Mouse (Mus musculus) urinary bladder, postnatal 14 days (tissue): ENCODE measurements at regions not wholly inside any gene's neighbourhood (a gene's known extent, or its start where the extent isn't known, plus 50 kb on each side); places are given as distances from the start of the nearest gene placed in this dataset.
"Not testable (repeated sequence)": the region's sequence is repeated elsewhere in the genome, so short reads cannot be mapped to it uniquely, and the experiment has no call there.

Experiments
- DNase-seq: peaks from one replicate; pipeline ENCODE4 v3.0.0; 2021; ENCODE audit warnings: low spot score

- peak; percentile 9 for DNase-seq
Observed at GRCm38 (mm10) chr2:10658317-10658716, 288.0 kb downstream of the Sfmbt2 start.

GRCm38 (mm10) chr2:10667915-10668314, 297.6 kb downstream of the Sfmbt2 start:
- not testable (repeated sequence) for DNase-seq

- no peak for DNase-seq
Observed at GRCm38 (mm10) chr2:10670423-10671298, 300.4 kb downstream of the Sfmbt2 start.

GRCm38 (mm10) chr2:10671299-10671632, 301.0 kb downstream of the Sfmbt2 start:
- no peak for DNase-seq

- no peak for DNase-seq
Observed at GRCm38 (mm10) chr2:10672196-10672595, 301.9 kb downstream of the Sfmbt2 start.

GRCm38 (mm10) chr2:10674738-10675349, 304.5 kb downstream of the Sfmbt2 start:
- no peak for DNase-seq

GRCm38 (mm10) chr2:10701459-10701858, 331.1 kb downstream of the Sfmbt2 start:
- DNase-seq: peak; percentile 37

- DNase-seq: no peak
Observed at GRCm38 (mm10) chr2:10718366-10718765, 348.1 kb downstream of the Sfmbt2 start.

GRCm38 (mm10) chr2:10734337-10734736, 364.0 kb downstream of the Sfmbt2 start:
- not testable (repeated sequence) for DNase-seq

GRCm38 (mm10) chr2:10736696-10737457, 366.6 kb downstream of the Sfmbt2 start:
- no peak for DNase-seq

GRCm38 (mm10) chr2:10737458-10737775, 367.1 kb downstream of the Sfmbt2 start:
- no peak for DNase-seq

- DNase-seq: no peak
Observed at GRCm38 (mm10) chr2:10745127-10745526, 374.8 kb downstream of the Sfmbt2 start.

GRCm38 (mm10) chr2:10755375-10755774, 385.1 kb downstream of the Sfmbt2 start:
- DNase-seq: no peak

GRCm38 (mm10) chr2:10757202-10757840, 387.0 kb downstream of the Sfmbt2 start:
- no peak for DNase-seq

GRCm38 (mm10) chr2:10757886-10758285, 387.6 kb downstream of the Sfmbt2 start:
- no peak for DNase-seq

GRCm38 (mm10) chr2:10762236-10762635, 391.9 kb downstream of the Sfmbt2 start:
- no peak for DNase-seq

- DNase-seq: no peak
Observed at GRCm38 (mm10) chr2:10783071-10783470, 388.8 kb upstream of the Prkcq start.

- no peak for DNase-seq
Observed at GRCm38 (mm10) chr2:10783594-10783993, 388.3 kb upstream of the Prkcq start.

GRCm38 (mm10) chr2:10784266-10784665, 387.6 kb upstream of the Prkcq start:
- DNase-seq: no peak

GRCm38 (mm10) chr2:10785156-10785555, 386.8 kb upstream of the Prkcq start:
- DNase-seq: peak; percentile 20

- DNase-seq: peak; percentile 80
Observed at GRCm38 (mm10) chr2:10788509-10788908, 383.4 kb upstream of the Prkcq start.

GRCm38 (mm10) chr2:10791233-10791632, 380.7 kb upstream of the Prkcq start:
- DNase-seq: no peak
